Mouse (Mus musculus) activated CD4-positive, CD25-positive, alpha-beta regulatory T cell, adult 9 weeks (primary cell): ENCODE results near the gene Tfec. TPM values are rescaled to one million over a fixed set of nuclear protein-coding genes. Genes with fewer than 3 reads are reported as not detected.

Experiments used
- polyA plus RNA-seq: library from polyadenylated mRNA; unstranded; fragments of 100-300 nt; shearing (Covaris generic); gene quantifications from one replicate; pipeline ENCODE4 v1.2.1, GENCODE M21; 2017

The Tfec gene
- 0.16 TPM for polyA plus RNA-seq

GRCm38 (mm10) chr6:16898251-16898862 is at the start of gene Tfec:
Gene Tfec (minus strand): TSS chr6:16898441.

Other genes with a start within 250 kb of the Tfec start
- gene Tes, start 166.7 kb upstream of the Tfec start, polyA plus RNA-seq: 220 TPM